Mouse (Mus musculus) embryonic fibroblast, embryonic 13.5 days (primary cell): ENCODE data around the gene Fthl17d.

ENCODE experiments used
- CTCF ChIP-seq: IDR thresholded peaks from 2 replicates; pipeline ENCODE4 v1.5.1; 2011; ENCODE audit warnings: mild to moderate bottlenecking, control low read depth, low read length, moderate library complexity, borderline replicate concordance; ENCODE audit not compliant: insufficient read depth
- POLR2A ChIP-seq: IDR thresholded peaks from 2 replicates; pipeline ENCODE4 v1.6.1; 2011; ENCODE audit warnings: low read depth, mild to moderate bottlenecking, control low read depth, low read length, moderate library complexity

- TF ChIP-seq CTCF, result no peak
- no peak for TF ChIP-seq POLR2A
Observed at GRCm38 (mm10) chrX:9016079-9016478, 29.5 kb upstream of the Fthl17d start.
